Mouse (Mus musculus) liver, embryonic 16.5 days (tissue): ENCODE measurements at regions not wholly inside any gene's neighbourhood (a gene's known extent, or its start where the extent isn't known, plus 50 kb on each side); places are given as distances from the start of the nearest gene placed in this dataset.

ENCODE experiments used
- ATAC-seq: fragments of 200-750 bp; cut with Nextera tagmentation; 2 replicates; pipeline ENCODE4 v1.8.0; 2017; ENCODE audit warnings: low read depth, mild to moderate bottlenecking, moderate number of reproducible peaks, moderate library complexity
- H3K27ac ChIP-seq: fragments of 300-500 bp; sonication (generic); 2 replicates; pipeline ENCODE4 v1.5.1; 2014; ENCODE audit warnings: mild to moderate bottlenecking, low read length
- H3K27me3 ChIP-seq: fragments of 300-500 bp; sonication (generic); 2 replicates; pipeline ENCODE4 v1.6.1; 2014; ENCODE audit warnings: low read depth, low read length, mixed read lengths; ENCODE audit not compliant: control insufficient read depth, insufficient read depth
- H3K36me3 ChIP-seq: fragments of 300-500 bp; sonication (generic); 2 replicates; pipeline ENCODE4 v1.6.1; 2014; ENCODE audit warnings: mild to moderate bottlenecking; ENCODE audit not compliant: control insufficient read depth, insufficient read depth
- H3K4me1 ChIP-seq: fragments of 300-500 bp; sonication (generic); 2 replicates; pipeline ENCODE4 v1.6.1; 2014; ENCODE audit warnings: low read depth, low read length, mixed read lengths; ENCODE audit not compliant: control insufficient read depth
- H3K4me2 ChIP-seq: fragments of 300-500 bp; sonication (generic); 2 replicates; pipeline ENCODE4 v1.6.1; 2014; ENCODE audit warnings: low read depth, low read length, mixed read lengths
- H3K4me3 ChIP-seq: fragments of 300-500 bp; sonication (generic); 2 replicates; pipeline ENCODE4 v1.5.1; 2014; ENCODE audit warnings: low read depth, mild to moderate bottlenecking, low read length
- H3K9ac ChIP-seq: fragments of 300-500 bp; sonication (generic); 2 replicates; pipeline ENCODE4 v1.6.1; 2014; ENCODE audit warnings: low read depth, low read length
- H3K9me3 ChIP-seq: fragments of 300-500 bp; sonication (generic); replicated peaks from 2 replicates; pipeline ENCODE4 v1.6.1; 2016; ENCODE audit warnings: low read length; ENCODE audit not compliant: control insufficient read depth
- WGBS: fragments of 180-500 bp; shearing (Covaris S2); extraction: QIAGEN DNeasy Blood & Tissue Kit; methylation state at CpG from one replicate; pipeline ENCODE4 v1.1.7; 2014; ENCODE audit not compliant: insufficient replicate concordance; 5-methylcytosine and 5-hydroxymethylcytosine counted together

GRCm38 (mm10) chr8:35877581-35877980, 112.0 kb downstream of the Gm19410 start:
- H3K9ac ChIP-seq, result no peak overlapping the region
- no peak overlapping the region for H3K4me3 ChIP-seq
- no peaks in the 10 kb centered on the region for H3K36me3 ChIP-seq
- H3K27me3 ChIP-seq, result no peaks in the 10 kb centered on the region
- WGBS, result 77% methylated on average over 2 of the region's 2 CpGs
- no peak overlapping the region for H3K4me2 ChIP-seq
- no peaks in the 10 kb centered on the region for H3K4me1 ChIP-seq
- H3K27ac ChIP-seq, result no peak overlapping the region
- no peaks in the 10 kb centered on the region for H3K9me3 ChIP-seq
- no peak for ATAC-seq

GRCm38 (mm10) chr8:35881810-35882209, 116.2 kb downstream of the Gm19410 start:
- no peak for ATAC-seq
- 49% methylated on average over 5 of the region's 5 CpGs for WGBS
- no peaks in the 10 kb centered on the region for H3K36me3 ChIP-seq
- no peaks in the 10 kb centered on the region for H3K9me3 ChIP-seq
- no peaks in the 10 kb centered on the region for H3K27me3 ChIP-seq
- H3K4me2 ChIP-seq, result no peak overlapping the region
- no peak overlapping the region for H3K9ac ChIP-seq
- H3K27ac ChIP-seq, result no peak overlapping the region
- no peak overlapping the region for H3K4me3 ChIP-seq
- no peaks in the 10 kb centered on the region for H3K4me1 ChIP-seq

- Histone ChIP-seq H3K36me3 (no peaks in the 10 kb centered on the region), H3K9ac (no peak overlapping the region), H3K4me2 (no peak overlapping the region), H3K4me1 (no peaks in the 10 kb centered on the region), H3K27ac (no peak overlapping the region), H3K9me3 (no peaks in the 10 kb centered on the region), H3K4me3 (no peak overlapping the region), H3K27me3 (no peaks in the 10 kb centered on the region)
- 35% methylated on average over 12 of the region's 12 CpGs for WGBS
- ATAC-seq, result no peak
Observed at GRCm38 (mm10) chr8:35882638-35883455, 117.3 kb downstream of the Gm19410 start.

- ATAC-seq, result no peak
- H3K4me2 ChIP-seq, result no peak overlapping the region
- H3K4me1 ChIP-seq, result no peaks in the 10 kb centered on the region
- 42% methylated on average over 1 of the region's 1 CpGs for WGBS
- no peak overlapping the region for H3K4me3 ChIP-seq
- no peak overlapping the region for H3K27ac ChIP-seq
- no peak overlapping the region for H3K9ac ChIP-seq
- H3K9me3 ChIP-seq, result no peaks in the 10 kb centered on the region
- H3K36me3 ChIP-seq, result no peaks in the 10 kb centered on the region
- H3K27me3 ChIP-seq, result no peaks in the 10 kb centered on the region
Observed at GRCm38 (mm10) chr8:35883456-35883780, 117.8 kb downstream of the Gm19410 start.

GRCm38 (mm10) chr8:35884545-35884944, 119.0 kb downstream of the Gm19410 start:
- WGBS, result 56% methylated on average over 6 of the region's 6 CpGs
- H3K27ac ChIP-seq, result no peak overlapping the region
- H3K4me3 ChIP-seq, result no peak overlapping the region
- ATAC-seq, result no peak
- no peaks in the 10 kb centered on the region for H3K36me3 ChIP-seq
- no peaks in the 10 kb centered on the region for H3K9me3 ChIP-seq
- H3K9ac ChIP-seq, result no peak overlapping the region
- no peaks in the 10 kb centered on the region for H3K27me3 ChIP-seq
- no peaks in the 10 kb centered on the region for H3K4me1 ChIP-seq
- H3K4me2 ChIP-seq, result no peak overlapping the region

GRCm38 (mm10) chr8:35890083-35890482, 124.5 kb downstream of the Gm19410 start:
- Histone ChIP-seq H3K27me3 (no peaks in the 10 kb centered on the region), H3K27ac (no peak overlapping the region), H3K36me3 (no peaks in the 10 kb centered on the region), H3K4me1 (no peaks in the 10 kb centered on the region), H3K4me3 (no peak overlapping the region), H3K4me2 (no peak overlapping the region), H3K9ac (no peak overlapping the region), H3K9me3 (no peaks in the 10 kb centered on the region)
- 26% methylated on average over 4 of the region's 4 CpGs for WGBS
- ATAC-seq, result no peak

- no peaks in the 10 kb centered on the region for H3K4me1 ChIP-seq
- no peak for ATAC-seq
- H3K9me3 ChIP-seq, result no peaks in the 10 kb centered on the region
- no peak overlapping the region for H3K4me3 ChIP-seq
- WGBS, result 57% methylated on average over 6 of the region's 6 CpGs
- H3K27me3 ChIP-seq, result no peaks in the 10 kb centered on the region
- no peaks in the 10 kb centered on the region for H3K36me3 ChIP-seq
- no peak overlapping the region for H3K4me2 ChIP-seq
- H3K27ac ChIP-seq, result no peak overlapping the region
- no peak overlapping the region for H3K9ac ChIP-seq
Observed at GRCm38 (mm10) chr8:35891769-35892168, 126.2 kb downstream of the Gm19410 start.

GRCm38 (mm10) chr8:35898493-35898892, 132.9 kb downstream of the Gm19410 start:
- no peaks in the 10 kb centered on the region for H3K36me3 ChIP-seq
- H3K9ac ChIP-seq, result no peak overlapping the region
- no peak for ATAC-seq

GRCm38 (mm10) chr8:35901490-35901889, 135.9 kb downstream of the Gm19410 start:
- 68% methylated on average over 7 of the region's 7 CpGs for WGBS
- Histone ChIP-seq H3K4me3 (no peak overlapping the region), H3K27ac (no peak overlapping the region), H3K36me3 (no peaks in the 10 kb centered on the region), H3K9ac (no peak overlapping the region), H3K27me3 (no peaks in the 10 kb centered on the region), H3K4me2 (no peak overlapping the region), H3K9me3 (no peaks in the 10 kb centered on the region), H3K4me1 (no peaks in the 10 kb centered on the region)
- no peak for ATAC-seq

More at GRCm38 (mm10) chr8:35898493-35898892, 132.9 kb downstream of the Gm19410 start:
- no peaks in the 10 kb centered on the region for H3K4me1 ChIP-seq
- no peak overlapping the region for H3K4me3 ChIP-seq
- no peaks in the 10 kb centered on the region for H3K27me3 ChIP-seq
- whole genome bisulfite sequencing, result 60% methylated on average over 3 of the region's 3 CpGs
- H3K4me2 ChIP-seq, result no peak overlapping the region
- no peaks in the 10 kb centered on the region for H3K9me3 ChIP-seq
- H3K27ac ChIP-seq, result no peak overlapping the region
